Mouse (Mus musculus) MEL (cell line): ENCODE measurements at regions not wholly inside any gene's neighbourhood (a gene's known extent, or its start where the extent isn't known, plus 50 kb on each side); places are given as distances from the start of the nearest gene placed in this dataset.

Experiments
- DNase-seq: peaks from one replicate; pipeline ENCODE4 v3.0.0; 2011; ENCODE audit warnings: low read depth, low spot score
- H3K27ac ChIP-seq: 2 replicates; pipeline ENCODE4 v1.5.1; 2012; ENCODE audit warnings: low read depth, mild to moderate bottlenecking, control low read depth, low read length, moderate library complexity; ENCODE audit not compliant: control insufficient read depth
- H3K27me3 ChIP-seq, 2 experiments: fragments of 150-350 bp in 1 of 2; sonication (generic) in 1 of 2; 2 replicates each; pipeline ENCODE4 v1.6.1; 2012; ENCODE audit warnings: low read length in 2 of 2, mild to moderate bottlenecking in 2 of 2, improper control_type of control experiment in 1 of 2, moderate library complexity in 1 of 2; ENCODE audit not compliant: insufficient read depth in 2 of 2, control insufficient read depth in 1 of 2
- H3K36me3 ChIP-seq, 2 experiments: 2 replicates each; pipeline ENCODE4 v1.6.1; 2012 to 2014; ENCODE audit warnings: low read length in 2 of 2, improper control_type of control experiment in 1 of 2, inconsistent platforms in 1 of 2, mild to moderate bottlenecking in 1 of 2; ENCODE audit not compliant: insufficient read depth in 2 of 2, control insufficient read depth in 1 of 2
- H3K4me1 ChIP-seq, 2 experiments: fragments of 150-350 bp in 1 of 2; sonication (generic) in 1 of 2; 2 replicates each; pipeline ENCODE4 v1.6.1; 2012; ENCODE audit warnings: low read length in 2 of 2, improper control_type of control experiment in 1 of 2, mild to moderate bottlenecking in 1 of 2; ENCODE audit not compliant: insufficient read depth in 2 of 2, control insufficient read depth in 1 of 2
- H3K4me3 ChIP-seq, 2 experiments: fragments of 150-350 bp in 1 of 2; sonication (generic) in 1 of 2; 2 replicates each; pipeline ENCODE4 v1.5.1; 2012; ENCODE audit warnings: low read depth in 2 of 2, low read length in 2 of 2, mild to moderate bottlenecking in 2 of 2, moderate library complexity in 2 of 2, control low read depth in 1 of 2, improper control_type of control experiment in 1 of 2; ENCODE audit not compliant: control insufficient read depth in 1 of 2, insufficient read depth in 1 of 2
- H3K79me2 ChIP-seq: 2 replicates; pipeline ENCODE4 v1.6.1; 2012; ENCODE audit warnings: mild to moderate bottlenecking, low read length, moderate library complexity; ENCODE audit not compliant: control insufficient read depth, poor library complexity, insufficient read depth
- H3K9ac ChIP-seq: 2 replicates; pipeline ENCODE4 v1.6.1; 2012; ENCODE audit warnings: low read depth, mild to moderate bottlenecking, control low read depth, low read length, moderate library complexity; ENCODE audit not compliant: control insufficient read depth, poor library complexity, severe bottlenecking
- H3K9me3 ChIP-seq: fragments of 150-350 bp; sonication (generic); replicated peaks from 2 replicates; pipeline ENCODE4 v1.6.1; 2012; ENCODE audit warnings: mild to moderate bottlenecking, low read length, improper control_type of control experiment, moderate library complexity; ENCODE audit not compliant: insufficient read depth
- CHD1 ChIP-seq: IDR thresholded peaks from 2 replicates; pipeline ENCODE4 v1.6.1; 2012; ENCODE audit warnings: low read depth, mild to moderate bottlenecking, inconsistent platforms, low read length, improper control_type of control experiment
- E2F4 ChIP-seq: IDR thresholded peaks from 2 replicates; pipeline ENCODE4 v1.6.1; 2011; ENCODE audit warnings: low read depth, low read length, improper control_type of control experiment, borderline replicate concordance
- ELF1 ChIP-seq: IDR thresholded peaks from 2 replicates; pipeline ENCODE4 v1.6.1; 2014; ENCODE audit warnings: low read depth, mild to moderate bottlenecking, inconsistent platforms, low read length, improper control_type of control experiment, moderate library complexity
- EP300 ChIP-seq, 2 experiments: IDR thresholded peaks; 2 replicates each; pipeline ENCODE4 v1.6.1; 2011; ENCODE audit warnings: improper control_type of control experiment in 2 of 2, low read length in 2 of 2, low read depth in 1 of 2, mild to moderate bottlenecking in 1 of 2
- JUND ChIP-seq: IDR thresholded peaks from 2 replicates; pipeline ENCODE4 v1.6.1; 2011; ENCODE audit warnings: low read depth, mild to moderate bottlenecking, improper control_type of control experiment, low read length
- KAT2A ChIP-seq: conservative IDR thresholded peaks from 2 replicates; pipeline ENCODE4 v1.6.1; 2012; ENCODE audit warnings: low read depth, low read length, improper control_type of control experiment, inconsistent platforms
- MAFK ChIP-seq: IDR thresholded peaks from 2 replicates; pipeline ENCODE4 v1.6.1; 2011; ENCODE audit warnings: low read depth, mild to moderate bottlenecking, low read length, improper control_type of control experiment, borderline replicate concordance
- MYB ChIP-seq: IDR thresholded peaks from 2 replicates; pipeline ENCODE4 v1.6.1; 2011; ENCODE audit warnings: mild to moderate bottlenecking, low read depth, low read length, improper control_type of control experiment
- NELFE ChIP-seq: IDR thresholded peaks from 2 replicates; pipeline ENCODE4 v1.6.1; 2011; ENCODE audit warnings: low read depth, low read length, improper control_type of control experiment
- POLR2AphosphoS2 ChIP-seq: IDR thresholded peaks from 2 replicates; pipeline ENCODE4 v1.6.1; 2011; ENCODE audit warnings: low read length, improper control_type of control experiment
- POLR2AphosphoS5 ChIP-seq: IDR thresholded peaks from 2 replicates; pipeline ENCODE4 v1.6.1; 2012; ENCODE audit warnings: low read depth, borderline replicate concordance, mild to moderate bottlenecking, inconsistent platforms, low read length, moderate library complexity, mixed read lengths
- RCOR1 ChIP-seq: IDR thresholded peaks from 2 replicates; pipeline ENCODE4 v1.6.1; 2012; ENCODE audit warnings: low read depth, mild to moderate bottlenecking, inconsistent platforms, low read length, improper control_type of control experiment
- SIN3A ChIP-seq: IDR thresholded peaks from 2 replicates; pipeline ENCODE4 v1.6.1; 2012; ENCODE audit warnings: low read length, improper control_type of control experiment, inconsistent platforms
- SMC3 ChIP-seq: IDR thresholded peaks from 2 replicates; pipeline ENCODE4 v1.6.1; 2011; ENCODE audit warnings: low read depth, low read length, improper control_type of control experiment
- TBP ChIP-seq: IDR thresholded peaks from 2 replicates; pipeline ENCODE4 v1.8.0; 2011; ENCODE audit warnings: low read depth, low read length, improper control_type of control experiment
- USF1 ChIP-seq: IDR thresholded peaks from 2 replicates; pipeline ENCODE4 v1.6.1; 2014; ENCODE audit warnings: low read depth, mild to moderate bottlenecking, inconsistent platforms, low read length, improper control_type of control experiment, moderate library complexity
- USF2 ChIP-seq, 2 experiments: IDR thresholded peaks; 2 replicates each; pipeline ENCODE4 v1.6.1; 2011 to 2012; ENCODE audit warnings: improper control_type of control experiment in 2 of 2, low read length in 2 of 2, borderline replicate concordance in 1 of 2, inconsistent platforms in 1 of 2, low read depth in 1 of 2, mild to moderate bottlenecking in 1 of 2; ENCODE audit not compliant: insufficient read depth in 1 of 2
- ZKSCAN1 ChIP-seq: IDR thresholded peaks from 2 replicates; pipeline ENCODE4 v1.6.1; 2012; ENCODE audit warnings: low read depth, mild to moderate bottlenecking, inconsistent platforms, low read length, improper control_type of control experiment, moderate library complexity
- ZMIZ1 ChIP-seq: IDR thresholded peaks from 2 replicates; pipeline ENCODE4 v1.6.1; 2012; ENCODE audit warnings: low read depth, mild to moderate bottlenecking, inconsistent platforms, low read length, improper control_type of control experiment, moderate library complexity
- ZNF384 ChIP-seq: IDR thresholded peaks from 2 replicates; pipeline ENCODE4 v1.6.1; 2012; ENCODE audit warnings: low read depth, mild to moderate bottlenecking, inconsistent platforms, low read length, improper control_type of control experiment

GRCm38 (mm10) chr15:29051166-29051565 is 847.6 kb downstream of the Dnah5 start:
- H3K4me3 ChIP-seq: no peak overlapping the region
- DNase-seq: peak; percentile 14
- H3K9ac ChIP-seq: no peak overlapping the region
- no peak overlapping the region for H3K27ac ChIP-seq
- no peaks in the 10 kb centered on the region for H3K4me1 ChIP-seq
- no peaks in the 10 kb centered on the region for H3K27me3 ChIP-seq
- H3K79me2 ChIP-seq: no peaks in the 10 kb centered on the region
- TF ChIP-seq ELF1 (peak; percentile 29; the same call in 1 of the 2 replicates), SMC3 (no peak)
- H3K36me3 ChIP-seq: no peaks in the 10 kb centered on the region
- H3K9me3 ChIP-seq: no peaks in the 10 kb centered on the region

GRCm38 (mm10) chr15:29051787-29052186 is 848.2 kb downstream of the Dnah5 start:
- no peak for DNase-seq
- H3K27ac ChIP-seq: no peak overlapping the region
- H3K4me3 ChIP-seq: no peak overlapping the region
- no peaks in the 10 kb centered on the region for H3K9me3 ChIP-seq
- no peaks in the 10 kb centered on the region for H3K79me2 ChIP-seq
- H3K36me3 ChIP-seq: no peaks in the 10 kb centered on the region
- H3K4me1 ChIP-seq: no peaks in the 10 kb centered on the region
- H3K9ac ChIP-seq: no peak overlapping the region
- no peak for TF ChIP-seq ZMIZ1
- no peak for TF ChIP-seq RCOR1
- TF ChIP-seq TBP: no peak
- no peak for TF ChIP-seq JUND
- TF ChIP-seq CHD1: no peak
- no peak for TF ChIP-seq MYB
- no peak for TF ChIP-seq KAT2A
- no peak for TF ChIP-seq SIN3A
- no peak for TF ChIP-seq POLR2AphosphoS5
- no peak for TF ChIP-seq POLR2AphosphoS2
- TF ChIP-seq MAFK: no peak
- no peak for TF ChIP-seq NELFE
- no peak for TF ChIP-seq EP300 (IDR thresholded peaks at IDR 0.05; ENCODE audit: low read depth in 1 of 2, low read length in 2 of 2)
- no peak for TF ChIP-seq E2F4
- TF ChIP-seq USF1: no peak
- no peak for TF ChIP-seq ZKSCAN1
- TF ChIP-seq ZNF384: no peak
- no peak for TF ChIP-seq USF2 (IDR thresholded peaks at IDR 0.05; ENCODE audit: borderline replicate concordance in 1 of 2, insufficient read depth in 1 of 2, low read depth in 1 of 2, low read length in 2 of 2)
- H3K27me3 ChIP-seq: no peaks in the 10 kb centered on the region
